Mouse (Mus musculus) fibroblast of lung, adult 2 months (primary cell): Measurements from ENCODE around the gene Dhcr7.

Source experiments
- DNase-seq: peaks from one replicate; pipeline ENCODE4 v3.0.0-alpha.2; 2011; ENCODE audit warnings: low read depth

Dhcr7 gene

GRCm38 (mm10) chr7:143822375-143823265 lies at the start of gene Dhcr7, which contains the start of gene Nadsyn1:
Gene Dhcr7 (plus strand): TSS chr7:143823145.
Gene Nadsyn1 (minus strand): TSS chr7:143822849.
- DNase-seq: peak; percentile 95

DNA sequence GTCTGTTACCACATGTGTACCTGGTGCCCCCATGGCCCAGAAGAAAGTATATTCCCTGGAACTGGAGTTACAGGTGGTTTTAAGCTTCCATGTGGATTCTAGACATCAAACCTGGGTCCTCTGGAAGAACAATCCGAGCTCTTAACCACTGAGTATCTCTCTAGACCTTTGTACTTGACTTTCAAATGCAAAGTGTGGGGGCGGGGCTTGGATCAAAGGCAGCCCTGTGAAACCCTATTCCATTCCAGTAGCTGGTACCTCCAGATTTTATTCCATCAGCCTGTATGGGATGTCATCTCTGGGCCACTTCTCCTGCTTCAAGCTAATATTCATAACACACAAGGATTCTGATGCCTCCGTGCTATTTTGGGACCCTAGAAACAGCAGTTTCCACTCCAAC lies 46.8 kb upstream of the Dhcr7 start:
- DNase-seq: no peak

DNA sequence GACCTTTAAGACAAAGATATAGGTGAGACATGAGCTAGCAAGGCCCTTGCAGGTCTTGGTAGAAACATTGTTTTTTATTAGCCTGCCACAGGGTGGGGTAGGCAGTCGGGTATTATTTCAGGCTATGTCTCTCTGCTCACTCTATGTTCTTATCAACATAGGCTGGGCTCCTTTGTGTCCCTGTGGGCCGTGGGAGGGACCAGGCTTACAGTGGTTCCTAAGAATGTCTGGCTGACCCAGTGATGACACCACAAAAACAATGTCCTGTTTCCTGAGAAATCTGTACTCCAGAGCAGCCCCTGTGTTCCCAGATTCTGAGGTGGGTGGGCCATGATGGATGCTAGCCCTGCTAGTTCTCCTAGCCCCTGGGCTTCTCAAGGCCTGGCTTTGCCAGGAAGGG lies 45.6 kb upstream of the Dhcr7 start:
- DNase-seq: no peak

- no peak for DNase-seq
Observed at GRCm38 (mm10) chr7:143783378-143783995, 39.5 kb upstream of the Dhcr7 start.

GRCm38 (mm10) chr7:143783996-143784829 lies 38.7 kb upstream of the Dhcr7 start, which contains the start of gene Mrgpre:
Gene Mrgpre (minus strand): TSS chr7:143784500.
- DNase-seq: peak; percentile 92

- no peak for DNase-seq
Observed at GRCm38 (mm10) chr7:143792336-143792985, 30.5 kb upstream of the Dhcr7 start.

- DNase-seq: no peak
Observed at GRCm38 (mm10) chr7:143793121-143793520, 29.8 kb upstream of the Dhcr7 start.

GRCm38 (mm10) chr7:143798783-143799182 lies 24.2 kb upstream of the Dhcr7 start:
- no peak for DNase-seq

GRCm38 (mm10) chr7:143800770-143801169 lies 22.2 kb upstream of the Dhcr7 start:
- no peak for DNase-seq

DNA sequence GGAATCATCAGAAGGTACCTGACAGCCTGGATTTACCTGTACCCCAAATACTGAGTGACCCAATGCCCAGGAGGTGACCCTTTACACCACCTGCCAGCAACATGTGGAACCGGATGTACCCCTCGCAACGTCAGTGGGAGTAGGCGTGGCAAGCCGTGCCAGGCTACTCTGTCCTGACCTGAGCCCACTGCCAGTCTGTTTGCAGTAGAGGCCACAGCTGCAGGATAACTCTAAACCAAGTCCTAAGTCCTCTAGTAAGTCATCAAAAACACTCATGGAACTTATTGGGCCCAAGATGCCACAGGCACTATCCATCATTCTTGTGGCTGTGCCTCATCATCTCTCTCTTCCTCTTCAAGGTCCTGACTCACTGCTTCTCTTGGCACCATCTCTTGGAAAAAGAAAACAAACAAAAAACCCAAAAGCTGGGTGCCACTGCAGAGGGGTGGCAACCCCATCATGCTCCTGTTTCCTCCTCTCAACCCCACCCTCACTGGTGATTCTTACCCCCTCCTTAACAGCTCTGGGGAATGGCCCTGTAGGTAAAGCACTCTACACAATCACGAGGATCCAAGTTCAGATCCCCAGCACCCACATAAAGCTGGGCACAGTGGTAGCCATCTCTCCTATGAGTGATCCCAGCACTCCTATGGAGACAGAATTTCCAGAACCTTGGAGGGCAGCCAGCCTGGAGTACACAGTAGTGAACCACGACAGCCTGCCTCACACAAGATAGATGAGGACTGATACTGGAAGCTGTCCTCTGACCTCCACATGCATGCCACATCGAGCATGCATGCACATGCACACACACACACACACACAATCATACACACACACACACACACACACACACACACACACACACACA lies 21.5 kb upstream of the Dhcr7 start:
- DNase-seq: no peak

DNA sequence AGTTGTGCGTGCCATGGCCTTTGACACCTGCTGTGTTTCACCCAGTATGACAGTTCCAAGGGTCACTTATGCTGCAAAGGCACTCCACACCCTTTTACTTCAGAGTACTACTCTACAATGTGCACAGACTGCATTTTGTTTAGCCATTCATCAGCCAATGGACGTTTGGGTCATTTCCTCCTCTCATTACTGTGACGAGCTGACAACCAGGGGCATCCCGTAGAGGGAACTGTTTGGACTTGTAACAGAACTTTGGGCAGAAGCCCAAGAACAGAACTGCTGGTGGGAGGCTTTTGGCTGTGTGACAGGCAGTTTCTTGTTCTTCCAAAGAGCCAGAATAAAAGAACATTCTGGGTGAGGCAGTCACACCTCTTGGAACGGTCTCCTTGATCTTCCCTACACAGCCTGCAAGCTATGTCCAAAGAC lies 17.7 kb upstream of the Dhcr7 start:
- DNase-seq: no peak

- no peak for DNase-seq
Observed at GRCm38 (mm10) chr7:143808909-143809308, 14.0 kb upstream of the Dhcr7 start.

DNA sequence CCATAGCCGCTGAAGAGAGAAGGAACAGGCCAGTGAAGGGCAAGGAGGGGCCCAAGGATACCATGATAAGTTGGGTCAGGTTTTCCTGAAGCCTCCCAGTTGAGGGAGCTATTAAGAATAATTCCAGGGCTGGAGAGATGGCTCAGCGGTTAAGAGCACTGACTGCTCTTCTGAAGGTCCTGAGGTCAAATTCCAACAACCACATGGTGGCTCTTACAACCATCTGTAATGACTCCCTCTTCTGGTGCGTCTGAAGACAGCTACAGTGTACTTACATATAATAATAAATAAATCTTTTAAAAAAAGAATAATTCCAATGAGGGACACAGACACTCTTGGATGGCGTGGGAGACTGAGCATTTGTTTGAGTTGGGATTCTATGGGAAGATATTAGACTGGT lies 3.7 kb upstream of the Dhcr7 start:
- DNase-seq: no peak

DNA sequence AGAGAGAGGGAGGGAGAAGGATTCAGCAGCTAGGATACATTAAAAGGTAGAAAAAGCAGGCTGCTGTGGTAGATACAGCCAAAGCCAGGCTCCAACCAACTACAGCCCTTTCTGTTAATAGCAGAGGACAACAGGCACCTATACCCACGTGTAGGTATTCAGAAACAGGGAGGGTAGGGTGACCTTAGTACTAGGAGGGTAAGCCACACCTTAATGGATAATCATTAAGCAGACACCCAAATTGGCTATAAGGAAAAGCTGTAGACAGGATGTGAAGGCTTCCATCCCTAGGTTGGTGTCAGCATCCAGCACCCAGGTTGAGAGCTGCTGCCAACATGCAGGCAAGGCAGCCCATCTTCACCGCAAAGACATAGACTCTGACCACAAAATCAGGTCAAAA lies 1.7 kb upstream of the Dhcr7 start:
- no peak for DNase-seq

DNA sequence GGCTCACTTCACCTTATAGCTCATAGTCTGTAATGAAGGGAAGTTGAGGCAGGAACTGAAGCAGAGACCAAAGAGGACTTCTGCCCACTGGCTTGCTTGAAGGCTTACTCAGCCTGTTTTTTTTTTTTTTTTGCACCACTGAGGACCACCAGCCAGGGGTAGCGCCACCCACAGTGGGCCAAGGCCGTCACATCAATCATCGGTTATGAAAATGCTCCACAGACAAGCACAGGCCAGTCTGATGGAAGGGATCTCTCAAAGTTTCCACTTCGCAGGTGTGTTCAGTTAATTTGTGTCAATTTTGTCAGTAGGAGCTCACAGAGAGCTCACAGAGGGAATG lies 291 bp downstream of the Dhcr7 start:
- DNase-seq: no peak

DNA sequence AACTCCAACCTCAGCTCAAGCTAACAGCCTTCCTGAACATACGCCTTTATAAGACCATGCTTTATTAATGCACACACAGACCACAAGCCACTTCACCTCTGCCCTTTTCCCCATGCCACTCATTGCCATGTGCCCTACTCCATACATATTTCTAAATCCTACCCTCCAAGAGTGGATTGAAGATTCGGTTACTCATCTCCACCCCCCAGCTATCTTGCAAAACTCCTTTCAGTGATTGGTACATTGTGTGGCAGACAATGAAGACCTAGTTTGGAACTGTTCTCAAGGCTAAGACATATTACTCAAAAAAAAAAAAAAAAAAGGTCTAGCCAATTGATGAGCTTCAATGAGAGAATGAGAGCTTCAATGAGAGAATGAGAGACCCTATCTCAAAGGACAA lies 4.0 kb downstream of the Dhcr7 start:
- no peak for DNase-seq

- DNase-seq: peak; percentile 95
Observed at GRCm38 (mm10) chr7:143829504-143830331, 6.8 kb downstream of the Dhcr7 start.

DNA sequence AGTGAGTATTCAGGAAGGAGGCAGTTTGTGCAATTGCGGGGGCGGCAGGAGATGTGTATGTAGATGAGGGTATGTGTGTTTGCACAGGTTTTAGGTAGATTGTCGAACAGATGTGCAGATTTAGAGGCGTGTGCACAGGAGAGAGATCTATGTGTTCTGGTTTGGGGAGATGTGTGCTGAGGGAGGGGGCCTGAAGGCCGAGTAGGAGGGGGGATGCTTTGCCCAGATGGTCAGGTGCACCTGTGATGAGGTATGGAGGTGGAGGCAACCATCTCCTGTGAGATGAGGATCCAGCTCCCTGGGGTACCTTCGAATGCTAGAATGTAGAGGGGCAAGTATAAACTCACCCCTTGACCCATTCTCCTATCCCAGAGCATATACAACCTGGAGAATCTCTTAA lies 7.5 kb downstream of the Dhcr7 start:
- DNase-seq: no peak

GRCm38 (mm10) chr7:143832196-143832595 lies 9.3 kb downstream of the Dhcr7 start:
- no peak for DNase-seq

DNA sequence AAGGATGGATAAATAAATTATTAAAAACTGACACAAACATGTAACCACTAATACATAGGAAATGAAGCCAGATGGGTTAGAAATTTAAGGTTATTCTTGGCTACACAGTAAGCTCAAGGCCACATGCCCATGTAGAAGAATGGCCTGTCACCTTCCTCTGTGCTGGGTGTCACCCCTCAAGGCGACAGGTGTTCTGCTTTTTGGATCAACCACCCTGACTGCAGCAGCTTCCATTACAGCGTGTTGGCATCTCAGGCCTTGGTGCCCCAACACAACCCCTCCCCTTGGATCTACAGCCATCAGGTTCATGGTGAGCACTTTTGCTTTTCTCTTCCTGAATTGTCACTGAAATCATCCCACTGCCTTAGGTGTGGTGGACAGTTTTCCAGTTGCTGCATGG lies 9.7 kb downstream of the Dhcr7 start:
- no peak for DNase-seq
